Mouse (Mus musculus): Measurements from ENCODE around the gene Arhgap10. TPM values are rescaled to one million over a fixed set of nuclear protein-coding genes. Genes with fewer than 3 reads are reported as not detected.

The Arhgap10 gene
- polyA plus RNA-seq, 1 experiment from 2014 or later = 25.7 TPM

GRCm38 (mm10) chr8:77262216-77263009 is 255.3 kb downstream of the Arhgap10 start:
- H3K4me1 ChIP-seq = no peaks in the 10 kb centered on the region
- 87% methylated on average over 12 of the region's 12 CpGs for WGBS
- H3K36me3 ChIP-seq = peaks cover 19% of the 10 kb centered on the region
- H3K4me3 ChIP-seq = no peak overlapping the region
- H3K27ac ChIP-seq = no peak overlapping the region
- no peak for DNase-seq (ENCODE audit: low spot score)
- H3K27me3 ChIP-seq (ENCODE audit: insufficient read depth, poor library complexity, severe bottlenecking) = no peaks in the 10 kb centered on the region
- H3K9me3 ChIP-seq = no peaks in the 10 kb centered on the region

GRCm38 (mm10) chr8:77261215-77261614 is 256.5 kb downstream of the Arhgap10 start:
- 88% methylated on average over 6 of the region's 6 CpGs for WGBS

GRCm38 (mm10) chr8:77257085-77257451 is 260.7 kb downstream of the Arhgap10 start:
- no peak for DNase-seq (ENCODE audit: low spot score)
- peaks cover 38% of the 10 kb centered on the region for H3K36me3 ChIP-seq
- whole genome bisulfite sequencing = 94% methylated on average over 12 of the region's 12 CpGs
- no peak overlapping the region for H3K4me3 ChIP-seq
- H3K27ac ChIP-seq = no peak overlapping the region
- H3K9me3 ChIP-seq = no peaks in the 10 kb centered on the region
- H3K27me3 ChIP-seq (ENCODE audit: insufficient read depth, poor library complexity, severe bottlenecking) = no peaks in the 10 kb centered on the region
- no peaks in the 10 kb centered on the region for H3K4me1 ChIP-seq

More at GRCm38 (mm10) chr8:77261215-77261614, 256.5 kb downstream of the Arhgap10 start:
- DNase-seq (ENCODE audit: low spot score) = no peak
- Histone ChIP-seq H3K27me3 (ENCODE audit: insufficient read depth, poor library complexity, severe bottlenecking) (no peaks in the 10 kb centered on the region), H3K9me3 (no peaks in the 10 kb centered on the region), H3K4me3 (no peak overlapping the region), H3K27ac (no peak overlapping the region), H3K36me3 (peaks cover 31% of the 10 kb centered on the region), H3K4me1 (no peaks in the 10 kb centered on the region)

- Histone ChIP-seq H3K9me3 (no peaks in the 10 kb centered on the region), H3K27me3 (ENCODE audit: insufficient read depth, poor library complexity, severe bottlenecking) (no peaks in the 10 kb centered on the region), H3K36me3 (peaks cover 38% of the 10 kb centered on the region), H3K4me1 (no peaks in the 10 kb centered on the region), H3K4me3 (no peak overlapping the region), H3K27ac (no peak overlapping the region)
- WGBS = 92% methylated on average over 5 of the region's 5 CpGs
- DNase-seq (ENCODE audit: low spot score) = no peak
These were observed 261.2 kb downstream of the Arhgap10 start for GRCm38 (mm10) chr8:77256450-77257084.

GRCm38 (mm10) chr8:77254466-77254865 is 263.3 kb downstream of the Arhgap10 start:
- no peaks in the 10 kb centered on the region for H3K9me3 ChIP-seq
- peaks cover 52% of the 10 kb centered on the region for H3K36me3 ChIP-seq
- no peaks in the 10 kb centered on the region for H3K4me1 ChIP-seq
- no peaks in the 10 kb centered on the region for H3K27me3 ChIP-seq (ENCODE audit: insufficient read depth, poor library complexity, severe bottlenecking)
- 81% methylated on average over 5 of the region's 5 CpGs for WGBS
- no peak overlapping the region for H3K27ac ChIP-seq
- no peak overlapping the region for H3K4me3 ChIP-seq
- no peak for DNase-seq (ENCODE audit: low spot score)

GRCm38 (mm10) chr8:77251134-77251533 is 266.6 kb downstream of the Arhgap10 start:
- Histone ChIP-seq H3K27ac (no peak overlapping the region), H3K27me3 (ENCODE audit: insufficient read depth, poor library complexity, severe bottlenecking) (no peaks in the 10 kb centered on the region), H3K4me3 (no peak overlapping the region), H3K4me1 (no peaks in the 10 kb centered on the region), H3K9me3 (no peaks in the 10 kb centered on the region), H3K36me3 (peaks cover 44% of the 10 kb centered on the region)
- DNase-seq (ENCODE audit: low spot score) = no peak
- 87% methylated on average over 5 of the region's 5 CpGs for WGBS

- no peak overlapping the region for H3K27ac ChIP-seq
- no peak overlapping the region for H3K4me3 ChIP-seq
- DNase-seq (ENCODE audit: low spot score) = no peak
- H3K4me1 ChIP-seq = no peaks in the 10 kb centered on the region
- H3K27me3 ChIP-seq (ENCODE audit: insufficient read depth, poor library complexity, severe bottlenecking) = no peaks in the 10 kb centered on the region
- 89% methylated on average over 3 of the region's 3 CpGs for WGBS
- peaks cover 38% of the 10 kb centered on the region for H3K36me3 ChIP-seq
- H3K9me3 ChIP-seq = no peaks in the 10 kb centered on the region
These were observed 267.7 kb downstream of the Arhgap10 start for GRCm38 (mm10) chr8:77250094-77250493.

- no peaks in the 10 kb centered on the region for H3K27me3 ChIP-seq (ENCODE audit: insufficient read depth, poor library complexity, severe bottlenecking)
- H3K36me3 ChIP-seq = 0 out of 2 replicates have a peak, but pooled peaks cover 3% of the 10 kb centered on the region
- H3K4me1 ChIP-seq = no peaks in the 10 kb centered on the region
- WGBS = 88% methylated on average over 3 of the region's 3 CpGs
- no peak for DNase-seq (ENCODE audit: low spot score)
- no peaks in the 10 kb centered on the region for H3K9me3 ChIP-seq
- H3K27ac ChIP-seq = no peak overlapping the region
- no peak overlapping the region for H3K4me3 ChIP-seq
These were observed 276.4 kb downstream of the Arhgap10 start for GRCm38 (mm10) chr8:77241381-77241780.

- H3K4me1 ChIP-seq = no peaks in the 10 kb centered on the region
- no peaks in the 10 kb centered on the region for H3K36me3 ChIP-seq
- H3K4me3 ChIP-seq = no peak overlapping the region
- H3K9me3 ChIP-seq = no peaks in the 10 kb centered on the region
- no peak for DNase-seq (ENCODE audit: low spot score)
- H3K27me3 ChIP-seq (ENCODE audit: insufficient read depth, poor library complexity, severe bottlenecking) = no peaks in the 10 kb centered on the region
- no peak overlapping the region for H3K27ac ChIP-seq
These were observed 278.3 kb downstream of the Arhgap10 start for GRCm38 (mm10) chr8:77239462-77239861.

- H3K27me3 ChIP-seq (ENCODE audit: insufficient read depth, poor library complexity, severe bottlenecking) = no peaks in the 10 kb centered on the region
- H3K36me3 ChIP-seq = no peaks in the 10 kb centered on the region
- peaks cover 12% of the 10 kb centered on the region for H3K4me1 ChIP-seq
- no peak overlapping the region for H3K4me3 ChIP-seq
- DNase-seq (ENCODE audit: low spot score) = no peak
- H3K9me3 ChIP-seq = no peaks in the 10 kb centered on the region
- WGBS = 81% methylated on average over 1 of the region's 1 CpGs
- no peak overlapping the region for H3K27ac ChIP-seq
These were observed 281.1 kb downstream of the Arhgap10 start for GRCm38 (mm10) chr8:77236701-77237100.

- Histone ChIP-seq H3K27me3 (ENCODE audit: insufficient read depth, poor library complexity, severe bottlenecking) (no peaks in the 10 kb centered on the region), H3K9me3 (no peaks in the 10 kb centered on the region), H3K4me3 (no peak overlapping the region), H3K4me1 (peaks cover 12% of the 10 kb centered on the region), H3K27ac (no peak overlapping the region), H3K36me3 (no peaks in the 10 kb centered on the region)
- WGBS = 77% methylated on average over 3 of the region's 3 CpGs
- no peak for DNase-seq (ENCODE audit: low spot score)
These were observed 285.3 kb downstream of the Arhgap10 start for GRCm38 (mm10) chr8:77232411-77232810.

- Histone ChIP-seq H3K27me3 (ENCODE audit: insufficient read depth, poor library complexity, severe bottlenecking) (no peaks in the 10 kb centered on the region), H3K27ac (no peak overlapping the region), H3K36me3 (no peaks in the 10 kb centered on the region), H3K4me3 (no peak overlapping the region), H3K4me1 (peaks cover 12% of the 10 kb centered on the region), H3K9me3 (no peaks in the 10 kb centered on the region)
- no peak for DNase-seq (ENCODE audit: low spot score)
- 85% methylated on average over 6 of the region's 6 CpGs for WGBS
These were observed 285.9 kb downstream of the Arhgap10 start for GRCm38 (mm10) chr8:77231834-77232233.

GRCm38 (mm10) chr8:77231211-77231610 is 286.5 kb downstream of the Arhgap10 start:
- no peak for DNase-seq (ENCODE audit: low spot score)
- Histone ChIP-seq H3K4me3 (no peak overlapping the region), H3K27ac (no peak overlapping the region), H3K27me3 (ENCODE audit: insufficient read depth, poor library complexity, severe bottlenecking) (no peaks in the 10 kb centered on the region), H3K4me1 (peaks cover 12% of the 10 kb centered on the region), H3K9me3 (no peaks in the 10 kb centered on the region), H3K36me3 (no peaks in the 10 kb centered on the region)
- 91% methylated on average over 1 of the region's 1 CpGs for WGBS

Data from heart, embryonic 10.5 days (tissue).